Mouse (Mus musculus): ENCODE measurements around the gene Aifm1.

DNA sequence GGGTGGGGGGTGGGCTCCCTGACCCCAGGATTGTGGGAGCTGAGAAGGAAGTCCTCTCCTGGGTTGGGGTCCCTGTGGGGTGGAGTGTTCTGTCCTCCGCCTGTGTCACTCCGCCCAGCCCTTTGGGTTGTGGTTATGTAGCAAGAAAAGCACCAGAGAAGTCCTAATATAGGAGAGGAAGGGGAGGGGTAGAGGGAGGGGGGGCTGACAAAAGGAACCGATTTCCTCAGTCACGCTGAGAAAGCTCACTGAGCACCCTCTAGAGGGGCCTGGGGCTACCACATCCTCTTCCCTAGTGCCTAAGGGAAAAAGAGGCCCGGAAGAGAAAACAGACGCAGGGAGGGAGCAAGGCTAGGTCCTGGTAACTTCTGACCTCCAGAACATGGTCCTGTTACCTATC, 83.8 kb downstream of the Aifm1 start:
- TF ChIP-seq CTCF (IDR thresholded peaks at IDR 0.05; ENCODE audit: low read depth, low read length) (no peak), POLR2AphosphoS5 (IDR thresholded peaks at IDR 0.05; ENCODE audit: insufficient replicate concordance, low read depth, low read length) (no peak), GATA2 (IDR thresholded peaks at IDR 0.05; ENCODE audit: borderline replicate concordance, low read depth, low read length) (no peak)

All from G1E (cell line).